Mouse (Mus musculus) megakaryocyte, embryonic 14.5 days (primary cell): ENCODE results near the gene Rtn4rl1.

Source experiments
- FLI1 ChIP-seq: IDR thresholded peaks from 2 replicates; pipeline ENCODE4 v1.6.1; 2012; ENCODE audit warnings: low read length, inconsistent platforms, mixed read lengths
- GATA1 ChIP-seq: IDR thresholded peaks from 3 replicates; pipeline ENCODE4 v1.6.1; 2012; ENCODE audit warnings: mixed read lengths, low read length, inconsistent platforms, borderline replicate concordance

DNA sequence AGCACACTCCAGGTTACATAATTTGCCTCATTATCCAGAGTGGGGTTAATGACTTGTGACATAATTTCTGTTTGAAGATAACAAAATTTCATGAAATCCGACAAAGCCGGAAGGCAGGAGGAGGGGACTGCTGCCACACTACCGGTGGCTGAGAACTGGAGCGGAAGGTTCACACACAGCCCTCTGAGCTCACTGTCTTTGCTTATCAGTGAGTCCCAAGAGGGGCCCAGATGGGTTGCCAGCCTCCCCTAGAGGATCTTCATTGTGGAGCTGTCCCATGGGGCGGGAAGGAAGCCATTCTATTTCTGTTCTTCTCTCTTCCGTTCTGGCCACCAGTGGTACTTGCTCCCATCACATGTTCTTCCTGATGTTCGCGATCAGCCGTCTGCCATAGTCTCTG, 107.4 kb downstream of the Rtn4rl1 start:
- TF ChIP-seq GATA1 = no peak
- no peak for TF ChIP-seq FLI1
